Mouse (Mus musculus) bone marrow, adult 2 months (tissue): Measurements from ENCODE around the gene H2al1o.
"Not testable (repeated sequence)": the region's sequence is repeated elsewhere in the genome, so short reads cannot be mapped to it uniquely, and the experiment has no call there.

ENCODE experiments used
- CTCF ChIP-seq: fragments of 200-500 bp; IDR thresholded peaks from 2 replicates; pipeline ENCODE4 v1.5.1; 2011; ENCODE audit warnings: low read length, control low read depth; ENCODE audit not compliant: control insufficient read depth, insufficient read depth
- POLR2A ChIP-seq: fragments of 200-500 bp; IDR thresholded peaks from 2 replicates; pipeline ENCODE4 v1.6.1; 2011; ENCODE audit warnings: low read depth, mild to moderate bottlenecking, control low read depth, low read length, borderline replicate concordance; ENCODE audit not compliant: control insufficient read depth

DNA sequence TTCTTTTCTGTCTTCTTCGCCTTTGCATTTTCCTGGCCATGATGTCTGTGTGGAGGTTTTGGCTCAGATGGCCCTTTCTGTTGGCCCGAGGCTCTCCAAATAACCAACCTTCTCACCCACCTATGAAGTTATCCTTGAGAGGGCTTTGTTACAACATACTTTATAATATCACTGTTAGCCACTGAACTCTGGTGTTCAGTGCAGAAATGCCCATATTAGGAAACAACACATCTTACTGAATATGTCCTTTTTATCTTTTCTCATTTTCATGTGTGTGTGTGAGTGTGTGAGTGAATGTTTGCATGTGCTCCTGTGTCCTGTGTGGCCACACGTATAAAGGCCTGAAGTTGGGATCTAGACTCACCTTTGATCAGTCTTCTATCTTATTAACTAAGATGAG is at the start of gene H2al1o:
- not testable (repeated sequence) for TF ChIP-seq POLR2A, CTCF
